Mouse (Mus musculus): ENCODE data around the gene Cpa4.

Cpa4 gene

GRCm38 (mm10) chr6:30624763-30625162 is 56.6 kb downstream of the Cpa4 start:
- no peak for DNase-seq (ENCODE audit: low read depth, low spot score)

GRCm38 (mm10) chr6:30628152-30628551 is 60.0 kb downstream of the Cpa4 start:
- DNase-seq (ENCODE audit: low read depth, low spot score), result peak; percentile 9

GRCm38 (mm10) chr6:30629989-30630388 is 61.8 kb downstream of the Cpa4 start:
- no peak for DNase-seq (ENCODE audit: low read depth, low spot score)

- no peak for DNase-seq (ENCODE audit: low read depth, low spot score)
Observed at GRCm38 (mm10) chr6:30635361-30635862, 67.2 kb downstream of the Cpa4 start.

- DNase-seq (ENCODE audit: low read depth, low spot score), result no peak
Observed at GRCm38 (mm10) chr6:30636186-30636842, 68.1 kb downstream of the Cpa4 start.

- no peak for DNase-seq (ENCODE audit: low read depth, low spot score)
Observed at GRCm38 (mm10) chr6:30638674-30639268, 70.6 kb downstream of the Cpa4 start, which contains the start of gene Cpa1. Cpa1 (plus strand) TSS chr6:30639218.

Measured in retina, postnatal 7 days (tissue).